Mouse (Mus musculus) hematopoietic stem cell, adult 5-6 weeks (primary cell): Measurements from ENCODE around the gene Gm37240. TPM values are rescaled to one million over a fixed set of nuclear protein-coding genes. Genes with fewer than 3 reads are reported as not detected.

Experiments used
- ATAC-seq, 2 experiments: fragments of 125-278 bp in 1 of 2; replicated peaks in 1 of 2; 2 replicates each; pipeline ENCODE4 v1.8.0; 2016 to 2017; ENCODE audit warnings: inconsistent platforms in 2 of 2, mild to moderate bottlenecking in 2 of 2, moderate number of reproducible peaks in 2 of 2, low read depth in 1 of 2, moderate TSS enrichment in 1 of 2; ENCODE audit not compliant: low FRiP score in 2 of 2, poor library complexity in 2 of 2, severe bottlenecking in 2 of 2, insufficient read depth in 1 of 2, low TSS enrichment in 1 of 2
- total RNA-seq: library from RNA; stranded (forward); fragments of 172-1452, 232-1000 nt; gene quantifications from 2 replicates; pipeline ENCODE4 v1.2.3, GENCODE M21; 2017

The Gm37240 gene
- total RNA-seq, 1 experiment from 2014 or later, result not detected

DNA sequence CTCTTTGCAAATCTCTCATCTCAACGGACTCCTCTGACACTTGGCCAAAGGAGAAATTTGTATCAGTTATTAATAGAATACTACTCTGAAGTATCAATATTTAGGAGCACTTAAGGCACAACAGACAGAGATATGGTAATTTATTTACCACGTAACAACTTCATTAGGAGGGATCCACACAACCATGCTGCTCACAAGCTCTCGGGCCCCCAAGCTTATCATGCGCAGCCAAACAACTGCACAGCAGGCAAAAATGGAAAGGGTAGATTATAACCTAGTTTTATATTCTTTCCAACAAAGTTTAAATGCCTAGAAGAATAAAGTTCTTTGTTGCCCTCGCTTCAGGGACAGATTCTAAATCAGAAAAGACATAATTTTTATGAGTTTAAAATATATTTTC is 207.4 kb downstream of the Gm37240 start:
- ATAC-seq, result no peak

- ATAC-seq, result no peak
Observed at GRCm38 (mm10) chr3:85679312-85679933, 207.9 kb downstream of the Gm37240 start.

GRCm38 (mm10) chr3:85677952-85678351 is 209.4 kb downstream of the Gm37240 start:
- ATAC-seq, result no peak

- no peak for ATAC-seq
Observed at GRCm38 (mm10) chr3:85677133-85677532, 210.2 kb downstream of the Gm37240 start.

DNA sequence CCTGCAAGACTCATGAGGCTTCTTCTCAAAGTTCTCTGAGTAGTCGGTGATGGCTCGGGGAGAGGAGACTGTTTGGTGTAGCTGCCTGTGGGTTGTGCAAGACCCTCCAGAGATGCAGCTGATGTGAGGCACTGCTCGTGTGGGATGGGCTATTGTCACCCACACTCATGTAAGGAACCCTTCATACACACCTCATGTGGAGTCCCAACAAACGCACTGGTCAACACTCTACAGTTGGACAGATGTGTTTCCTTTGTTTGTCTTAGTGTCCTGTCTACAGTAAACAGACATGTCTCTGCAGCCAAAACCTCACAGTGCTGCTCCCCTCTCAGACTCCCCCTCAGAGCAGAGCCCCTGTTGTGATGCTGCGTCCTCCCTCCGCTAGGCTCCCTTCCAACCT is 217.5 kb downstream of the Gm37240 start:
- ATAC-seq, result no peak

- ATAC-seq, result no peak
Observed at GRCm38 (mm10) chr3:85667683-85668082, 219.6 kb downstream of the Gm37240 start.

DNA sequence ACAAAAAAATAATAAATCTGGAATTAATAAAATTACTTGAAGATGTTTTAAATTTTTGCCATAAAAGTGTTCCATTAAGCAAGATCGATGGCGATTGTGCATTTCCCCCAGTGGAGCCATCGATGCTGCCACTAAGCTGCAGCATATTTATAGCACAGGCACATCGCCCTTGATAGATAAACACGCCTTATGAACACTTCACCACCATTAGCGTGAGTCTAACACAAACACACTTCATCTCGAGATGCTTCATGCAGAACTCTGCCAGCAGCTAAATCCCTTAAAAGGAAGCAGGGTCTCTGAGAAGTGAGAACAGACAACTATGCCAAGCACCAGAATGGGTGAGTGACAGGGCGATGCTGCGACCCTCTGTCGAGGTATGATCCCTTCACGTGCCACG is 220.6 kb downstream of the Gm37240 start:
- no peak for ATAC-seq

DNA sequence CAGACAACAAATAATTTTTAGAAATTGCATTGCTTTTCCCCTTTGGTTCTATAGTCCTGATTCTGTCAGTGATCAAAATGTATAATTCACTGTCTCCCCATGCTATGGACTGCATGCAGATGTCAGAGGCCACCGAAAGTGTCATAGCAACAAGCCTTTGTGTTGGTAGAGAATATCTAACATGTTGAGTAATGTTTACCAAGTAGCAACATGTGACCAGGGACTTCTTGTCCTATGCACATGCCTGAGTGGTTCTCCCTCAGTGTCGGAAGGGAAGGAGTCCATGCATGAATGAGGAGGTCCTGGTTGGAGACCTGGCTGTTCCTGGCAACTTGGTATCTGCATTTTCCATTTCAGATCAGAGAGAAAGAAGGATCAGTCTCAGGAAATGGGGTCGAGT is 221.2 kb downstream of the Gm37240 start:
- no peak for ATAC-seq

DNA sequence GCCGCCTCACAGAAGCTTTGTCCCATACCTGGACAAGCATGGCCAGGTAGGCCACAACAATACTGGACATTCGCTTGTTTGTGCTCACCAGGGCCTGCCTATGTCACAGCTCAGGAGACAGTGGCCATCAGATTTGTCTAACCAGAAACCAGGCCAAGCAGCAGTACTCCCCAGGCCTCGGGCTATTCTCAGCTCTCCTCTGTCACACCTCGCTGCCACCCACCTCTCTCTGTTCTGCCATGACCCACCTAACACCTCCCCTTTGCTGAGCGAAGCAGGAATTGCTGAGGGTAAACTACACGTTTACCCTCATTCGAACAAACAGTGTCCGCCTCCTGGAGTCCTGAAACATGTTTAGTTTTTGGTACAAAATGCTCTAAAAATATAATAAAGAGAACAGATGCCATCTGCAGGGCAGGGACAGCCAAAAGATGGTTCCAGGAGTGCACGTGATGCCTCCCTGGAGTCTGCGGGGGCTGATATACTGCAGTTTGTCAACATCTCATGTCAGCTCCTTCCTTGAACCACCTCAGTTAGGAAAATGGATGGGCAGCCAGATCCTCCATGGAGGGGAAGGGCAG is 222.6 kb downstream of the Gm37240 start:
- no peak for ATAC-seq

- no peak for ATAC-seq
Observed at GRCm38 (mm10) chr3:85663826-85664225, 223.5 kb downstream of the Gm37240 start.

DNA sequence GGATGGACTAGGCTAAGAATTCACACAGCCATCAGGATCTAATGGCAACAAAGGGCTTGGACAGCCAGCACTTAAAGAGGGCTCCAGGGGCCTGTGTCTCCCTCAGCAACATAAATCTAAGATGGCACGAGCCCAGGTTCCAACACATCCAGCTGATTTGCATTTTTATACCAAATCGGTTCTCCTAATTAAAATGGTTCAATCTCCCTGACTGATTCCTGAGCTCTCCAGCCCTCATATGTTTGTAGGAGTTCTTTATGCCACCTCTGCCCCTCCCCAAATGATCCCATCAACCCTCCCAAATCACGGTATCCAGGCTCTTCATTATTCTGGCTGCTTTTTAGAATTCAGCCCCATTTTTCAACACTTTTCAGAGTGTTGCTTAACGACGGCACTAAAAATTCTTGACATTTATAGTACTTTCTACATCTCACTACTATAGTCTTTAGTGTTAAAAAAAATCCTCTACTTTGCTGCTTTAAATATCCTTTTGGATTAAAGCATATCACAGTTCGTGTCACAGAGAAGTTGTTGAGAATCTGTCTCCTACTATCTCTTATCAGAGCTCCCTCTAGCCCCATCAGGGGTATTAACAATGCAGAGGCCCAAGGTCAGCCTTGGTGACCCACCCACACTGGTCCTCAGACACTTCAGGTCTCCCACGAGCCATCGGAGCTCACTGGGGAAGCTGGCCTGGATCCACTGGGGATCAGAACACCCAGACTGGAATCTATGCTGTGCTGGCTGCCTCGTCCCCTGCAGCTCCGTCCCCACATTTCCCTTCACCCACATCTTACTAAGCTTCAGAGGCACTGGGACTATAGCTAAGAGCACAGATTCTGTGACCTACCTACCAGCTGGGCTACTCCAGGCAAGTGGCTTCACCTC is 225.1 kb downstream of the Gm37240 start:
- no peak for ATAC-seq

DNA sequence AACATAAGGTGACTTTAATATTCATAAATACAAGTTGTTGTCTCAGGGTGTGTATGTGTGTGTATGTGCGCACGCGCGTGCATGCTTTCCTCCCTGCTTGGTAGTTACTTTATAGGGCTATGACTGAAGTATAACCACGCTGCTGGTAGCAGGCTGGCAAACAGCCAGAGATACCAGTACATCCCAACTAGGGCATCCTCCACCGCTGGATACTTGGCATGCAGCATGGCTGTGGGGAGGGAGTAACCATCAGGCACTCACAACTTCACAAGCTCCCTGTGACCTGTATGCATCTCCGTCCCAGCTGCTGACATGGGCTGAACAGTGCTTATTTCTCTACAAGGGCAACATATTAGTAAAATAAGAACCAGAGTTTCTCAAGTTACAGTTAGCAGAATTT is 227.6 kb downstream of the Gm37240 start:
- ATAC-seq, result no peak

DNA sequence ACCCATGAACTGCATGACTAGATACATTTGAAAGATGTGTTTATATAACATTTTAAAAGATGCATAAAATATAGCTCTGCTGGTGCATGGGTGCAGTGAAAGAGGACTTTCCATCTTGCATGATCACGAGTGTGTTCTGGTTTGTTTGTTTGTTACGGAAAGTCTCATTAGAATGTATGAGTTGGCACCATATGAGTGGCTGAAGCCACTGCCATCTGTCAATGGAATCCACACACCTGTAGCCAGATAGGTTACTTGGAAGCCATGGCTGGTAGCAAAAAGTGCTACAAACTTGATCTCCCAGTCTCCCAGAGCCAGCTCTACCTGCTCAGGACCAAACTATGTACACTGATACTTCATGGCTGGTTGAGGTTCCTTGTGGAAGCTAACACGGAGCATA is 231.8 kb downstream of the Gm37240 start:
- no peak for ATAC-seq

DNA sequence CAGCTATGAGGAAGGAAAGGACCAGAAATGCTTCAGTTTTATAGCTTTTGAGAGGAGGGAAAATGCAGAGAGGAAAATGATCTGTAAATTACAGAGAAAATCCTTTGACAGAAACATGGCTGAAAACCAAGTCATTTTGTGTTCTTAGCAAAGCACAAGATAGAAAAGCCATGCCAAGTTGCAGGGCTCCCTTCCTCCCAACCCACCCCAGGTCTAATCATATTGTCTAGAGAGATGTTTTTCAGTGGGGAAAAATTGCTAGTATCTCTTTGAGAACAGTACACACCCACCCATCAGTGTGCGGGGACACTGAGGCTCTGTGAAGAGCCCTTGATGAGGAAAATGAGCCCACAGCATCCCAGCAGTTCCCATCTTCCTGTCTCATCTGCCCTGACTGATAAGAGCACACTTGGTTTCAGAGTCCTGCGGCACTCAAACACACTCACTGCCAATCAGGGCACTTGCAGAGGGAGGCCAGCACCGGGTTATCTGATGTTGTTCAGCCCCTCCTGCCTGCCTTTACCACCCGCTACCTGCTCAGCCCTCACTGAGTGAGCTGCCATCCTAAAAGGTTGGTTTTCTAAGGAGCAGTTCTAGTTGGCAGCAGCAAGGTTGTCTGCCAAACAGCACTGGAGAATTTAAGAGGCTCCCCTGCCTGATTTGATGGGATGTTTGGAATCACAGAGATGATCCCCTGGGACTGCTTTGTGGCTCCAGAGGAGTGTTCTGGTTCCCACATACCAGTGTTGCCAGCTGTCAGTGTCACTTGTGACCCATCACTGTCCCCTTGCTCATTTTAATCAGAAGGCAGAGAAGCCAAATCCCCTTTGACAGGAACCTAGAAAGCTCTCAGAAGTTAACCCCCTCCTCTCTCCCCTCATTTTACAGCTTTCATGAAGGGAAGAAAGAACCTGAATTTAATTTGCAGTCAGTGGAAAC is 234.3 kb downstream of the Gm37240 start:
- ATAC-seq, result no peak

DNA sequence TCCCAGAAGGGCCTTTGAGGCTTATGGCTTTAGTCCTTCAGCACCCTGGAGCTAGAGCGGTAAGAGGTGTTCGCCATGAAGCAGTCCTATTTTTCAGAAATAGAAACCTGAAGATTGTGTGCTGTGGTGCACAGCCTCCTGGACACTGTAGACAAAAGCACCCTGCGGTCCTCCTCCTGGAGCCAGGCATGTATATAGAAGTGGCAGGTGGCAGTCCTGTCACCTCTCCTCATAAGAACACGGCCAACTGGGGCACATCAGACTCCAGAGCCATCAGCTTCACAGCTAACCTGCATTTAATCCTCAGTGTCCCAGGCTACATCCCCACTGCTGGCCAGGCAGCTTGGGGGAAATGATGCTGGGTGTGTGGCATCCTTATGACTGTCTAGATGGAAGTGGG is 238.1 kb downstream of the Gm37240 start:
- no peak for ATAC-seq

- ATAC-seq, result no peak
Observed at GRCm38 (mm10) chr3:85645517-85646004, 241.8 kb downstream of the Gm37240 start.

GRCm38 (mm10) chr3:85644814-85645213 is 242.5 kb downstream of the Gm37240 start:
- ATAC-seq, result no peak
